Mouse (Mus musculus): ENCODE data around the gene Klhl10. TPM values are rescaled to one million over a fixed set of nuclear protein-coding genes. Genes with fewer than 3 reads are reported as not detected.

Gene Klhl10
- total and polyA plus RNA-seq, 2 experiments = 0.05 to 0.18 TPM

GRCm38 (mm10) chr11:100457247-100457646 lies 15.5 kb downstream of the Klhl10 start:
- H3K27me3 ChIP-seq (ENCODE audit: control insufficient read depth, insufficient read depth, low read length) = no peaks in the 10 kb centered on the region
- H3K4me1 ChIP-seq (ENCODE audit: control insufficient read depth, insufficient read depth, low read length) = no peaks in the 10 kb centered on the region
- no peak overlapping the region for H3K27ac ChIP-seq (replicated peaks; ENCODE audit: insufficient read depth, low read depth, low read length)
- 81% methylated on average over 4 of the region's 4 CpGs for WGBS
- H3K4me3 ChIP-seq (ENCODE audit: insufficient read depth, low read depth, low read length) = no peak overlapping the region
- TF ChIP-seq POLR2A (IDR thresholded peaks at IDR 0.05; ENCODE audit: extremely low read depth, insufficient read depth, low read length) (no peak), CTCF (IDR thresholded peaks at IDR 0.05; ENCODE audit: low read depth, low read length) (no peak)
- DNase-seq (ENCODE audit: extremely low read depth, low read depth, low spot score) = no peak
- no peak overlapping the region for H3K9ac ChIP-seq (ENCODE audit: low read depth, low read length)
- peaks cover 7% of the 10 kb centered on the region for H3K36me3 ChIP-seq (ENCODE audit: control insufficient read depth, insufficient read depth, low read length)
- peaks cover 2% of the 10 kb centered on the region; the same call in 1 of the 2 replicates for H3K79me2 ChIP-seq (ENCODE audit: control insufficient read depth, insufficient read depth, low read length)

- no peak overlapping the region for H3K9ac ChIP-seq (ENCODE audit: low read depth, low read length)
- DNase-seq (ENCODE audit: extremely low read depth, low read depth, low spot score) = no peak
These were observed 16.0 kb downstream of the Klhl10 start for GRCm38 (mm10) chr11:100457711-100458110.

GRCm38 (mm10) chr11:100462699-100463098 lies 21.0 kb downstream of the Klhl10 start:
- Histone ChIP-seq H3K79me2 (ENCODE audit: control insufficient read depth, insufficient read depth, low read length) (peaks cover 14% of the 10 kb centered on the region; the same call in 1 of the 2 replicates), H3K36me3 (ENCODE audit: control insufficient read depth, insufficient read depth, low read length) (peaks cover 22% of the 10 kb centered on the region), H3K4me3 (ENCODE audit: insufficient read depth, low read depth, low read length) (no peak overlapping the region), H3K9ac (ENCODE audit: low read depth, low read length) (no peak overlapping the region), H3K27me3 (ENCODE audit: control insufficient read depth, insufficient read depth, low read length) (no peaks in the 10 kb centered on the region), H3K4me1 (ENCODE audit: control insufficient read depth, insufficient read depth, low read length) (no peaks in the 10 kb centered on the region), H3K27ac (replicated peaks; ENCODE audit: insufficient read depth, low read depth, low read length) (no peak overlapping the region)
- WGBS = 94% methylated on average over 10 of the region's 10 CpGs
- TF ChIP-seq CTCF (IDR thresholded peaks at IDR 0.05; ENCODE audit: low read depth, low read length) = no peak
- no peak for TF ChIP-seq POLR2A (IDR thresholded peaks at IDR 0.05; ENCODE audit: extremely low read depth, insufficient read depth, low read length)
- no peak for DNase-seq (ENCODE audit: extremely low read depth, low read depth, low spot score)

More at GRCm38 (mm10) chr11:100457711-100458110, 16.0 kb downstream of the Klhl10 start:
- no peaks in the 10 kb centered on the region for H3K4me1 ChIP-seq (ENCODE audit: control insufficient read depth, insufficient read depth, low read length)
- H3K27ac ChIP-seq (replicated peaks; ENCODE audit: insufficient read depth, low read depth, low read length) = no peak overlapping the region
- H3K4me3 ChIP-seq (ENCODE audit: insufficient read depth, low read depth, low read length) = no peak overlapping the region
- 75% methylated on average over 5 of the region's 5 CpGs for WGBS
- H3K36me3 ChIP-seq (ENCODE audit: control insufficient read depth, insufficient read depth, low read length) = peaks cover 9% of the 10 kb centered on the region
- TF ChIP-seq CTCF (IDR thresholded peaks at IDR 0.05; ENCODE audit: low read depth, low read length) (no peak), POLR2A (IDR thresholded peaks at IDR 0.05; ENCODE audit: extremely low read depth, insufficient read depth, low read length) (no peak)
- H3K27me3 ChIP-seq (ENCODE audit: control insufficient read depth, insufficient read depth, low read length) = no peaks in the 10 kb centered on the region
- peaks cover 2% of the 10 kb centered on the region; the same call in 1 of the 2 replicates for H3K79me2 ChIP-seq (ENCODE audit: control insufficient read depth, insufficient read depth, low read length)

- DNase-seq (ENCODE audit: extremely low read depth, low read depth, low spot score) = no peak
- TF ChIP-seq CTCF (IDR thresholded peaks at IDR 0.05; ENCODE audit: low read depth, low read length) (no peak), POLR2A (IDR thresholded peaks at IDR 0.05; ENCODE audit: extremely low read depth, insufficient read depth, low read length) (no peak)
- WGBS = 98% methylated on average over 1 of the region's 1 CpGs
- Histone ChIP-seq H3K4me1 (ENCODE audit: control insufficient read depth, insufficient read depth, low read length) (no peaks in the 10 kb centered on the region), H3K36me3 (ENCODE audit: control insufficient read depth, insufficient read depth, low read length) (peaks cover 20% of the 10 kb centered on the region), H3K27ac (replicated peaks; ENCODE audit: insufficient read depth, low read depth, low read length) (no peak overlapping the region), H3K79me2 (ENCODE audit: control insufficient read depth, insufficient read depth, low read length) (peaks cover 19% of the 10 kb centered on the region; the same call in 1 of the 2 replicates), H3K9ac (ENCODE audit: low read depth, low read length) (no peak overlapping the region), H3K27me3 (ENCODE audit: control insufficient read depth, insufficient read depth, low read length) (no peaks in the 10 kb centered on the region), H3K4me3 (ENCODE audit: insufficient read depth, low read depth, low read length) (no peak overlapping the region)
These were observed 23.6 kb downstream of the Klhl10 start for GRCm38 (mm10) chr11:100465229-100465792.

GRCm38 (mm10) chr11:100465833-100466232 lies 24.1 kb downstream of the Klhl10 start:
- TF ChIP-seq POLR2A (IDR thresholded peaks at IDR 0.05; ENCODE audit: extremely low read depth, insufficient read depth, low read length) (no peak), CTCF (IDR thresholded peaks at IDR 0.05; ENCODE audit: low read depth, low read length) (no peak)
- no peak for DNase-seq (ENCODE audit: extremely low read depth, low read depth, low spot score)
- Histone ChIP-seq H3K36me3 (ENCODE audit: control insufficient read depth, insufficient read depth, low read length) (peaks cover 20% of the 10 kb centered on the region), H3K27me3 (ENCODE audit: control insufficient read depth, insufficient read depth, low read length) (no peaks in the 10 kb centered on the region), H3K4me3 (ENCODE audit: insufficient read depth, low read depth, low read length) (no peak overlapping the region), H3K9ac (ENCODE audit: low read depth, low read length) (no peak overlapping the region), H3K79me2 (ENCODE audit: control insufficient read depth, insufficient read depth, low read length) (peaks cover 22% of the 10 kb centered on the region; the same call in 1 of the 2 replicates), H3K4me1 (ENCODE audit: control insufficient read depth, insufficient read depth, low read length) (no peaks in the 10 kb centered on the region), H3K27ac (replicated peaks; ENCODE audit: insufficient read depth, low read depth, low read length) (no peak overlapping the region)
- WGBS = 75% methylated on average over 1 of the region's 1 CpGs

Measured in liver, adult 2 months (tissue).